8 mouse cellular contexts compared by ENCODE assay signal in genomic region chr13:56758492-56758891, GRCm38 (mm10). TPM values are rescaled to one million over a fixed set of nuclear protein-coding genes. Genes with fewer than 3 reads are reported as not detected.
DNase-seq lines count a peak whose midpoint lies in the region; ATAC-seq and TF ChIP-seq lines count a peak whose summit lies in the region.

No protein-coding gene starts in this region.

- H3K4me3 ChIP-seq in kidney, postnatal 0 days (replicated peaks; ENCODE audit: low read depth, low read length), result no peak overlapping the region
- H3K4me3 ChIP-seq in liver, postnatal 0 days (ENCODE audit: low read depth, low read length), result no peak overlapping the region

- no peak overlapping the region for H3K9ac ChIP-seq in kidney, postnatal 0 days (ENCODE audit: low read depth, low read length)
- no peak overlapping the region for H3K9ac ChIP-seq in liver, postnatal 0 days (replicated peaks)

- peaks cover 7% of the 10 kb centered on the region; the same call in 1 of the 2 replicates for H3K27me3 ChIP-seq in kidney, postnatal 0 days (ENCODE audit: insufficient read depth, low read length)
- peaks cover 16% of the 10 kb centered on the region for H3K27me3 ChIP-seq in liver, postnatal 0 days (ENCODE audit: insufficient read depth, low read length)

- no peak for ATAC-seq in kidney, postnatal 0 days (replicated peaks; ENCODE audit: low FRiP score, low read depth)
- ATAC-seq in liver, postnatal 0 days, result peak; percentile 14; the same call in 1 of the 2 replicates

- no peak overlapping the region for H3K4me2 ChIP-seq in kidney, postnatal 0 days (ENCODE audit: low read length)
- H3K4me2 ChIP-seq in liver, postnatal 0 days (ENCODE audit: low read depth, low read length), result no peak overlapping the region

- H3K4me1 ChIP-seq in kidney, postnatal 0 days (replicated peaks; ENCODE audit: insufficient read depth, low read length), result peaks cover under 1% of the 10 kb centered on the region; the same call in 1 of the 2 replicates
- peaks cover 7% of the 10 kb centered on the region for H3K4me1 ChIP-seq in liver, postnatal 0 days (ENCODE audit: insufficient read depth)

- peak; percentile 70 to 77 for DNase-seq in right cerebral cortex, adult 2 months (ENCODE audit: low spot score in 2 of 2)
- no peak for DNase-seq in right cerebral cortex, postnatal 36 days (ENCODE audit: low spot score in 2 of 2)
- DNase-seq in cerebellum, adult 11-12 months, result peak; percentile 48
- peak; percentile 68 for DNase-seq in gastrocnemius, adult 18-20 months (ENCODE audit: low spot score)
- peak; percentile 85 for DNase-seq in kidney, postnatal 0 days (ENCODE audit: low spot score)
- peak; percentile 82 for DNase-seq in liver, postnatal 0 days
- DNase-seq in retina, postnatal 7 days (ENCODE audit: low read depth, low spot score), result peak; percentile 57
- DNase-seq in urinary bladder, postnatal 10 days (ENCODE audit: low spot score), result peak; percentile 39

- H3K9me3 ChIP-seq in kidney, postnatal 0 days (replicated peaks; ENCODE audit: low read length), result no peaks in the 10 kb centered on the region
- H3K9me3 ChIP-seq in liver, postnatal 0 days (ENCODE audit: low read length), result no peaks in the 10 kb centered on the region

- H3K36me3 ChIP-seq in kidney, postnatal 0 days (ENCODE audit: insufficient read depth, low read length), result no peaks in the 10 kb centered on the region
- H3K36me3 ChIP-seq in liver, postnatal 0 days (replicated peaks; ENCODE audit: insufficient read depth, low read length), result no peaks in the 10 kb centered on the region

- peak; percentile 93 for TF ChIP-seq CTCF in kidney, postnatal 0 days (IDR thresholded peaks at IDR 0.05; ENCODE audit: low read depth)
- TF ChIP-seq CTCF in liver, postnatal 0 days (IDR thresholded peaks at IDR 0.05; ENCODE audit: low read depth), result peak; percentile 87

- H3K27ac ChIP-seq in kidney, postnatal 0 days, result no peak overlapping the region
- H3K27ac ChIP-seq in liver, postnatal 0 days (ENCODE audit: low read depth), result no peak overlapping the region

- no peak for TF ChIP-seq EP300 in liver, postnatal 0 days (IDR thresholded peaks at IDR 0.05; ENCODE audit: low read depth)

- WGBS in kidney, postnatal 0 days, result 29% methylated on average over 6 of the region's 6 CpGs
- WGBS in liver, postnatal 0 days (ENCODE audit: insufficient replicate concordance), result 20% methylated on average over 6 of the region's 6 CpGs

RNA-seq across cellular contexts. Expression of gene Gm45623, which starts 4.9 kb away (rescaled TPM):
- not detected for total RNA-seq in gastrocnemius, adult 18-20 months (2021)
- polyA plus RNA-seq in kidney, postnatal 0 days (2015; fragmentation: Nextera tagmentation; extraction: Ambion mirVana), result not detected in 2 replicates
- not detected in 2 replicates for polyA plus RNA-seq in liver, postnatal 0 days (2015; fragmentation: Nextera tagmentation; extraction: Ambion mirVana)

RNA-seq across cellular contexts. Expression of gene Smad5, which starts 55.7 kb away (rescaled TPM):
- total RNA-seq in gastrocnemius, adult 18-20 months (2021), result 10 to 100 TPM; 18.2 to 24.3 TPM
- polyA plus RNA-seq in kidney, postnatal 0 days (2015; fragmentation: Nextera tagmentation; extraction: Ambion mirVana), result 23.9 and 26.3 TPM in 2 replicates
- polyA plus RNA-seq in liver, postnatal 0 days (2015; fragmentation: Nextera tagmentation; extraction: Ambion mirVana), result 3.5 and 3.8 TPM in 2 replicates

Comparison
In these comparisons a context has a peak if more than half of its experiments do, and no peak if none do; other contexts are left out.
1. DNase-seq: peak in right cerebral cortex, adult 2 months (2 of 2), cerebellum, adult 11-12 months (single experiment), gastrocnemius, adult 18-20 months (single experiment), kidney, postnatal 0 days (single experiment), liver, postnatal 0 days (single experiment), retina, postnatal 7 days (single experiment) and urinary bladder, postnatal 10 days (single experiment); none in right cerebral cortex, postnatal 36 days (0 of 2).